Mouse (Mus musculus) cerebellum, adult 2 months (tissue): Measurements from ENCODE around the gene Eif4e3. TPM values are rescaled to one million over a fixed set of nuclear protein-coding genes. Genes with fewer than 3 reads are reported as not detected.

Experiments used
- DNase-seq, 2 experiments: peaks; one replicate each; pipeline ENCODE4 v3.0.0; 2021
- H3K27ac ChIP-seq: fragments of 200-500 bp; 2 replicates; pipeline ENCODE4 v1.5.1; 2012; ENCODE audit warnings: low read length, control low read depth, inconsistent platforms; ENCODE audit not compliant: insufficient read depth
- H3K27me3 ChIP-seq: fragments of 200-500 bp; 2 replicates; pipeline ENCODE4 v1.6.1; 2012; ENCODE audit warnings: inconsistent platforms, mild to moderate bottlenecking, low read length, moderate library complexity; ENCODE audit not compliant: control insufficient read depth, insufficient read depth
- H3K4me1 ChIP-seq: fragments of 200-500 bp; 2 replicates; pipeline ENCODE4 v1.6.1; 2011; ENCODE audit warnings: low read length; ENCODE audit not compliant: control insufficient read depth, insufficient read depth
- H3K4me3 ChIP-seq: fragments of 200-500 bp; replicated peaks from 2 replicates; pipeline ENCODE3; 2011; ENCODE audit warnings: mild to moderate bottlenecking, low read depth, low read length, control low read depth; ENCODE audit not compliant: insufficient read depth
- CTCF ChIP-seq: fragments of 200-500 bp; IDR thresholded peaks from 2 replicates; pipeline ENCODE4 v1.5.1; 2011; ENCODE audit warnings: low read depth, mild to moderate bottlenecking, control low read depth, low read length, moderate library complexity, borderline replicate concordance; ENCODE audit not compliant: insufficient read depth
- POLR2A ChIP-seq: fragments of 200-500 bp; IDR thresholded peaks from 2 replicates; pipeline ENCODE4 v1.6.1; 2011; ENCODE audit warnings: low read length, control low read depth, borderline replicate concordance; ENCODE audit not compliant: insufficient read depth
- WGBS: fragments of 180-500 bp; shearing (Covaris S2); methylation state at CpG from one replicate; pipeline ENCODE4 v1.1.7; 2018; 5-methylcytosine and 5-hydroxymethylcytosine counted together
- polyA plus RNA-seq: library from polyadenylated mRNA; depleted of rRNA; stranded (reverse); fragments of >200 nt; gene quantifications from 2 replicates; pipeline ENCODE4 v1.2.3, GENCODE M21; 2012

The Eif4e3 gene
- polyA plus RNA-seq, 1 experiment: 16.0 TPM

DNA sequence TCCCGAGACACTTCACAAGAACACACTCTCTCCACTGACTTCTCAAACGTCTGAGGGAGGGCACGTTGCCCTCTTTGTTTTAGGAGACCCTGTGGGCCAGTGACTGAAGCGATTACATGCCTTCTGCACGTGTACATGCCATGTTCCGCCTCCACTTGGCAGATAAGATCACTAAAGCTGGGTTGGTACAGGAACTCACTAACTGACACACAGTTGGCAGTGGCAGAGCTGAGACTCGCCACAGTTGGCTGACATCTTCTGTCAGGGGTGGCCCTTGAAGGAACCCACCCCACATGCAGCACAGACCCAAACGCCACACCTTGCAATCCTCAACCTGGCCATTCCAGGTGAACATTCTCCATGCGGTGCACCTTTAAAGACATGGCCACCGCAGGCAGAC is 8.0 kb downstream of the Eif4e3 start:
- 54% methylated on average over 10 of the region's 10 CpGs for WGBS
- no peak for DNase-seq
- Histone ChIP-seq H3K4me3 (no peak overlapping the region), H3K27me3 (no peaks in the 10 kb centered on the region), H3K4me1 (peaks cover 11% of the 10 kb centered on the region), H3K27ac (no peak overlapping the region)
- TF ChIP-seq CTCF: no peak
- no peak for TF ChIP-seq POLR2A

- Histone ChIP-seq H3K4me3 (no peak overlapping the region), H3K27ac (no peak overlapping the region), H3K27me3 (no peaks in the 10 kb centered on the region), H3K4me1 (peaks cover 13% of the 10 kb centered on the region)
- TF ChIP-seq CTCF: no peak
- no peak for TF ChIP-seq POLR2A
- 96% methylated on average over 2 of the region's 2 CpGs for WGBS
- no peak for DNase-seq
These were observed 10.5 kb downstream of the Eif4e3 start for GRCm38 (mm10) chr6:99656088-99656487.

DNA sequence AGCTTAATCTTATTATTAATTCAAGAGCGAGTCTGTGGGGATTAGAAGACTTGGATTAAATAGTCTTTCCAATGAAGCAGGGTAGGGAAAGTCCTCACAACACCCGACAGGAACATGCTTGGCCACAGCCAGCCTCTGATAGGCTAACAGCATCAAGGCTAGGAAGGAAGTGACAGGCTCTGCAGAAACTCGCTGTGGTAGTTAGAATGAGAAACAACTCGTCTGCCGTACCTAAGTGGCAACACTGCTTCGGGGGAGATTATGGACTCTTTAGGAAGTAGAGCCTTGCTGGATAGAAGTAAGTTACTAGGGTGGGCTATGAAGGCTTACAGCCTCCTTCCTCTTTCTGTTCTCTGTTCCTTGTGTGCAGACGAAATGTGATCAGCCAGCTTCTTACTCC is 11.1 kb downstream of the Eif4e3 start:
- whole genome bisulfite sequencing: 75% methylated on average over 7 of the region's 7 CpGs
- peaks cover 13% of the 10 kb centered on the region for H3K4me1 ChIP-seq
- H3K27me3 ChIP-seq: no peaks in the 10 kb centered on the region
- H3K4me3 ChIP-seq: no peak overlapping the region
- no peak for DNase-seq
- H3K27ac ChIP-seq: no peak overlapping the region
- TF ChIP-seq POLR2A: no peak
- no peak for TF ChIP-seq CTCF

- DNase-seq: no peak
- Histone ChIP-seq H3K4me1 (peaks cover 13% of the 10 kb centered on the region), H3K27me3 (no peaks in the 10 kb centered on the region), H3K4me3 (no peak overlapping the region), H3K27ac (no peak overlapping the region)
- no peak for TF ChIP-seq CTCF
- TF ChIP-seq POLR2A: no peak
- WGBS: 44% methylated on average over 5 of the region's 5 CpGs
These were observed 12.2 kb downstream of the Eif4e3 start for GRCm38 (mm10) chr6:99654343-99654742.

DNA sequence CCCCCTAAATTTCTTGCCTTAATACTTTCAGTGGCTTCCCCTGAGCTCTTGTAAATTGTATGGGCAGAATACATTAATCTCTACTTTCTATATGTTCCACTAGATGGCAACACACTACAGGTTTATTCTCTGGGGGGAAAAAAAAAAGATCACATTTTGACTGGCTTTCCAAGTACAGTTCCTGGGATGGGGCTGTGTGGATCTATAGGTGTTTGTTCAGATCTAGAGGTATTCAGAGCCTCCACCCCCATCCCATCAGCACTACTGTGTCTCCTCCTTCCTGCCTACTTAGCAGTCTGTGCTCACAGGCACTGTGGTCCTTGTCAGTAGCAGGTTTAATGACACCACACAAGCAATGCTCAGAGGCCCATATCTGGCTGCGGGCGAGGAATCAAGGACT is 14.2 kb downstream of the Eif4e3 start:
- no peak for TF ChIP-seq CTCF
- no peak for TF ChIP-seq POLR2A
- Histone ChIP-seq H3K4me3 (no peak overlapping the region), H3K4me1 (peaks cover 7% of the 10 kb centered on the region), H3K27ac (no peak overlapping the region), H3K27me3 (no peaks in the 10 kb centered on the region)
- DNase-seq: no peak
- 76% methylated on average over 2 of the region's 2 CpGs for WGBS

DNA sequence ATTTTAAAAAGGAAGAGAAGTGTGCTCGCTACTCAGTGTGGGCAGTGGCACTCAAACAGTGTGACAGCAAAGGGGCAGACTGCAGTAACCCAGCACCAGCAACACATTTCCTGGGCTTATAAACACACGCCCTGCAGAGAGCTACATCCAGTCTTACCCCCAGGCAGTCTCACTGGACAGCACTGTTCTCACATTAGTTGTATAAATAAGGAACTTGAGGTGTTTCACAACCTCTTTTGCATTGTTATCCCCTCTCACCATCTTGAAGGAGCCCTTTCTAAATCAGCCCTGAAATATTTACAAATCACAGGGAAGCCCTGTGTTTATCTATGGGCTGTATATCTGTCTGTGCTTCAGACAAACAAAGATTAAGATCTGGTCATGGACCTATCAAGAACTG is 17.3 kb downstream of the Eif4e3 start:
- WGBS: 83% methylated on average over 2 of the region's 2 CpGs
- no peak for DNase-seq
- Histone ChIP-seq H3K4me1 (peaks cover 4% of the 10 kb centered on the region), H3K4me3 (no peak overlapping the region), H3K27me3 (no peaks in the 10 kb centered on the region), H3K27ac (no peak overlapping the region)
- TF ChIP-seq POLR2A: no peak
- TF ChIP-seq CTCF: no peak

DNA sequence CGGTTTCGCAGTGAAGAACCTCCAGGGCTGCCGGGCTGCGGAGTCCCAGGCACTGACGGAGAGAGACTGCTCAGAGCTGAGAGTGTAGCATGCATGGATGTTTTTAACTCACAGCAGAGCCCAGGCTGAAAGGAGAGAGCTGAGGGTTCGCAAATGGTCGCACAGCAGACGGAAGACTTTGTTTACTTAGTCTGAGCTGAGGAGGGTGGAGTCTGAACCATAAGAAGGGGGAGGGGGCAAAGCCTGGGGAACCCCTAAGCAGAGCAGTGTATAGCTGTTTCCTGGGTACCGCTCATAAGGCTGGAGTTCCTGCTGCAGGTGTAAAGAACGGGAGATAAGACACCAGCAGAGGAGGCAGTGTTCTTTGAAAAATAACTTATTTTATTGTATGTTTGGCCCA is 20.2 kb downstream of the Eif4e3 start:
- H3K4me1 ChIP-seq: no peaks in the 10 kb centered on the region
- DNase-seq: no peak
- no peak overlapping the region for H3K4me3 ChIP-seq
- no peak overlapping the region for H3K27ac ChIP-seq
- 89% methylated on average over 10 of the region's 10 CpGs for WGBS
- TF ChIP-seq POLR2A: no peak
- no peak for TF ChIP-seq CTCF
- no peaks in the 10 kb centered on the region for H3K27me3 ChIP-seq

GRCm38 (mm10) chr6:99644876-99645275 is 21.7 kb downstream of the Eif4e3 start:
- 90% methylated on average over 5 of the region's 5 CpGs for WGBS
- H3K27me3 ChIP-seq: no peaks in the 10 kb centered on the region
- no peak overlapping the region for H3K4me3 ChIP-seq
- no peak for DNase-seq
- TF ChIP-seq CTCF (no peak), POLR2A (no peak)
- H3K27ac ChIP-seq: no peak overlapping the region
- H3K4me1 ChIP-seq: no peaks in the 10 kb centered on the region
